Mouse (Mus musculus) 3134 (cell line): ENCODE measurements around the gene Ostf1.
A peak's percentile ranks its signal among the peaks of the same experiment; 100 is the strongest.
"Not testable (repeated sequence)": the region's sequence is repeated elsewhere in the genome, so short reads cannot be mapped to it uniquely, and the experiment has no call there.

Source experiments
- DNase-seq: peaks from one replicate; pipeline ENCODE4 v3.0.0-alpha.2; 2011; ENCODE audit warnings: low spot score; ENCODE audit not compliant: insufficient read length; ENCODE audit errors: extremely low read depth

The Ostf1 gene

DNA sequence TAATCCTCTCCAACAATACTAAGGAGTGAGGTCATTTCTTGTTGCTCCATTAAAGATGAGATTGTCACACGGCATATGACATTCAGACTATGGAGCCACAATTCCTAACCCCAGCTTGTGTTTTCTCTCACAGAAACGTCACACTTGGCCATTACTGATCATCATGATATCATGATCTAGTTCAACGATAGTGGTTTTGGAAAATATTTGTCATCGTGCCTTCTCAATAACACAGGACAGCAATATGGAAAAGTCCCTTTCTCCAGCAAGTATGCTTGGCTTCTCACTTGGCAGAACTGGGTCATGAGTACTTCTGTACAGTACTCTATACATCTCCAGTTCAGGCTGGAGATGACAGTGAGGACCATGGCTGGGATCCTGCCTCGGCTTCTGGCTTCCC is 32.0 kb downstream of the Ostf1 start:
- no peak for DNase-seq

GRCm38 (mm10) chr19:18599051-18599450 is 32.6 kb downstream of the Ostf1 start:
- peak; percentile 30 for DNase-seq

DNA sequence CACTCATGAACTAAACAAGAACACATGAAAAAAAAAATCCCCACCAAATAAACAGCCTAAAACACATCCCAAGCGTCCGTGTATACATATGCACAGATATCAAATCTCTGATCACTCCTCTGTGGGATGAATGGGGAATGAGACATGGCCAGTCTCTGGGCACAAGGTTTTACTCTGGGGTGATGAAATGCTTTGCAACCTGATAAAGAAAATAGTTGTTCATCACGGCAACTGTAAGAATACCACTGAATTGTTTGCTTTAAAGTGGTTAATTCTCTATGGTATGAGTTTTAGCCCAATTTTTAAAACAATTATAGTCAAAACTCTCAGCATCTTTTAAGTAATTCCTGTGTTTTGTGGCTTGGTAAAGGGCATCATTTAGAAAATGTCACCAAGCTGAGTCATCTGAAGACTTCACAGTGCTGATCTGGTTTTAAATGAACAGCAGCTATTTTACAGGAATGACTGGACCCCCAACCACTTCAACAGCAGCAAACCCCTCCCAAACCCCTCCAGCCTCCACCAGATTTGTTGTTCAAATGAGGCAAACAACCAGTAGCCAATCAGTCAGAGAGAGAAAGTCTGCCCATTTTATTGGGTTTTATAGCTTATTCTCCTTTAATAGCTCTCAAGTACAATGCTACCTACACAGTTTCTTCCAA is 33.2 kb downstream of the Ostf1 start:
- DNase-seq = peak; percentile 16

DNA sequence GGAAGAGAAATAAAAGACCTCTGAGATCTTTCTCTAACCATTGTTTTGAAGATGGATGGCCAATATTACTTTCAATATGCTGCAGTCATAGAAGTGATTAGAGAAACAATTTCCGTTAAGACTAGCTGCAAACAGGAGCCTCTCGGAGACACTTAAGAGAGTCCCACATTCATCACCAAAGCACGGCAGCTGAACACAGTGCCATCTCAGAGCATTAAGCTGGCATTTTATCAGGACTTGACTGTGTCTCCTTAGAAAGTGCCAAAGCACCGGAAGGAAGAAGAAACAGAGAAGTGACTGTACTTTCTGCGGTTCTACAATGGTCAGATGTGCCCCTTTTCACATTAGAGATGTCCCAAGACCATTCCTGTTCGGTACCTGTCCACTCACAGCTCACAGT is 33.9 kb downstream of the Ostf1 start:
- DNase-seq = no peak

- no peak for DNase-seq
Measured at GRCm38 (mm10) chr19:18596876-18597275, 34.7 kb downstream of the Ostf1 start.

GRCm38 (mm10) chr19:18593722-18594121 is 37.9 kb downstream of the Ostf1 start:
- DNase-seq = no peak

DNA sequence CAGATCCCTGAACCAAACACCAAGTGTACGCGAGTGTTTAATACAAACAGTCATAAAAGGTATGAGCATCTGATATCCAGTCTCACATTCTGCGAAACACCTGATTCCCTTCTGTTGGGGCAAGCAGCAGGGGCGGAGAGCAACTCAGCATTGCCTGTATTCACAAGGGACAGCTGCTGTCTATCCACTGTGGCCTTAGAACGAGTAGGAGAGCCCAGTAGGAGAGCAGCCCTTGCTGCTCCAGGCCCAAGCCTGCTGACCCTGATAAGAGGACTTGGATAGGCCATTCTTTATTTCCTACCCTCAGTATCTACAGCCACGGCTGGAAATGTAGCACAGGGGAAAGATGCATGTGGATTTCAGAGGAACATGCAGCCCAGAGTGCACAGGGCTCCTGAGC is 38.7 kb downstream of the Ostf1 start:
- no peak for DNase-seq

- DNase-seq = no peak
Measured at GRCm38 (mm10) chr19:18590942-18591354, 40.7 kb downstream of the Ostf1 start.

DNA sequence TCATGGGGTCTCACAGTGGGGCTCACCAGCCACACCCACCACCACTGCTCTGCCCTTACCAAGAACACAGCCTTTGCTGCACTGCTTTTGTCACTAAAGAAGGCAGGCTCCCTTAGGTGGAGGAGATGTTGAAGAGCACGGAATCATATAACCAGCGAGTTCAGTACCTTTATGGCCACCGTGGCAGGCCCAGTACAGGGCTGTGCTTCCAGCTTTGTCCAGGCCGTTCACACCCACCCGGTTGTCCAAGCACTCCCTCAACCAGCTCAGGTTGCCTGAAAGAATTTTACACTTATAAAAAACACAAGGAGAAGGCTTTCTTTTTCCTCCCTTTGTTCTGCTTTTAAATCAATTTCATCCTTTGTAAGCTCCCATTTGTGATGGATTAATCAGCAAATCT is 41.4 kb downstream of the Ostf1 start:
- DNase-seq = no peak

DNA sequence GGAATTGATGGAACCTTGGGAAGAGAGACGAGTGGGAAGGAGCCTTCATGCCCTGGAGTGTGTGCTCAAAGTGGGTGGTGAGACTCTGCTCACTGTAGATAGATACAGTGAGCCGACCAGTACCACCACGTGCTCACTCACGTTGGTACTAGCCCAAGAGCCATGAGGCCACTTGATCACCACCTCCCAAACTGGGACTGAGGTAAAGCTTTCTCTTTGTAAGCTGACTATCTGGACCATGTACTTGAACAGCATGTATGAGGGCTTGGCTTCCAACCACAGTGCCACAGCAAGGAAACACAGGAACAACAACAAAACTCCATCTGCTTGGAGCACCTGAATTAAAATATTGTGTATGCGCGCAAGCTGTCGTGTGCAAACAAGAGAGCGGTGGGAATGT is 42.3 kb downstream of the Ostf1 start:
- DNase-seq = no peak

GRCm38 (mm10) chr19:18588801-18589200 is 42.8 kb downstream of the Ostf1 start:
- not testable (repeated sequence) for DNase-seq

DNA sequence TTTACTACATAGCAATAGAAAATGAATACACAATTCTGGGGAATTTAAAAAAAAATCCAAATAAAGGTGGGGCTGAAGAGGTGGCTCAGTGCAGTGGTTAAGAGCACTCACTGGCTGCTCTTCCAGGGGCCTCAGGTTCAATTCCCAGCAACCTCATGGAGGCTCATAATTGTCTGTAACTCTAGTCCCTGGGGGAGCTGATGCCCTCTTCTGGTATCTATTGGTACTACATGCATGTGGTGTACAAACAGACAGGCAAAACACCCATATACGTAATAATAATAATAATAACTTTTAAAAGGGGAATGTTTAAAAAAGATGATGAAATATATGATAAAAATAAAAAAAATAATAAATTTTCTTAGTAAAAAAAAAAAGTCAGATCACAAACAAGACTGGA is 43.4 kb downstream of the Ostf1 start:
- no peak for DNase-seq

- no peak for DNase-seq
Measured at GRCm38 (mm10) chr19:18587118-18587517, 44.5 kb downstream of the Ostf1 start.

DNA sequence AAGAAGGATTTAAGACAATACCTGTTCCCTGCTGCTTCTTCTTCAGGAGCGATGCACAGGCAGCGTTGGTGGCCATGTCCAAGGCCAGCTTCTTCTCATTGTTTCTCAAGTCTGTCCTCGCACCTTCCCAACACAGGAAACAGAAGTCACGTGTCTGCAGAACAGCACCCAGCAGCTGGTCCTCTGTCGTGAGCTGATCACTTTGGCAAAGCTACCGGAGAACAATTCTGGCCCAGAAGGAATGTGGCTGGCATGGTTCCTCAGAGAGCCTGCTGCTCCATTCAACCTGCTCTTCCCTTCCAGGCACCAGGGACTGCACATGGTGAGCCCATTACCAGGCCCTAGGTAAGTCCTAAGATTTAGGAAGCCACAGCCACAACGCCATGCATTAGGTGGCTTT is 47.0 kb downstream of the Ostf1 start:
- no peak for DNase-seq

GRCm38 (mm10) chr19:18583706-18584105 is 47.9 kb downstream of the Ostf1 start:
- no peak for DNase-seq

GRCm38 (mm10) chr19:18582887-18583286 is 48.7 kb downstream of the Ostf1 start:
- no peak for DNase-seq

GRCm38 (mm10) chr19:18582226-18582625 is 49.4 kb downstream of the Ostf1 start:
- DNase-seq = no peak

GRCm38 (mm10) chr19:18581046-18581445 is 50.6 kb downstream of the Ostf1 start:
- DNase-seq = no peak

- no peak for DNase-seq
Measured at GRCm38 (mm10) chr19:18579012-18579358, 52.6 kb downstream of the Ostf1 start.

DNA sequence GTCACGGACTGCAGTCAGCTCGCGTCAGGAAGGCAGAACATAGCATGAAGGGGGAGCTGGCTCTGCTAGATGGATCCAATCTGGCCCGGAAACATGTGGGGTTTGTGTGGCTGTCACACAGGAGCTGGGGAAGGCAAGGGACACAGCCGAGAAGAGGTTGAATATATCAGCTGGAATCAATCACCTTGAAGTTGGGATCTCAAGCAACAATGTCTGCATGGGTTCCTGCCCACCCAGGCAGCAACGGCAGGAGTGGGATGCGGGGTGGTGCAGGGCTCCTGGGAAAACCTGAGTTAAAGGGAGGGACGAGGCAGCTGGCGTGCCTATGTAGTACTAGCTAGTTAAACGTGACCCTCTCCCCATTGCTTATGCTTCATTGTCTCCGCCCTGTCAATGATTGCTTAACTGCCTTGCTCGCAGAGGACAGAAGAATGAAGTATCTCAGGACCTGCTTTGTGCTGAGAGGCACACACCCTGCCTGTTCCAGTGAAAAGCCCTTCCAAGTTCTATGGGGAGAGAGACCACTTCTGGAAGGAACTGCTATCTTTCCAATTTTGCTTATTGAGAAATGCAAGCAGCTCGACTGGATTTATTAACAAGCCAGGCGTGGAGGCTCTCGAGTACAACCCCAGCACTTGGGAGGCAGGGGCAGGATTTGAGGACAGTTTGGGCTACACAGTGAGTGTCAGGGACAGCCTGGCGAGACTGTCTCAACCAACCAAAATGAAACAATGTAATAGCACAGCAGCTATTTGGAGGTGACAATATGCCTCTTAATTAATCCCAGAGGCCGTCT is 53.2 kb downstream of the Ostf1 start:
- no peak for DNase-seq

DNA sequence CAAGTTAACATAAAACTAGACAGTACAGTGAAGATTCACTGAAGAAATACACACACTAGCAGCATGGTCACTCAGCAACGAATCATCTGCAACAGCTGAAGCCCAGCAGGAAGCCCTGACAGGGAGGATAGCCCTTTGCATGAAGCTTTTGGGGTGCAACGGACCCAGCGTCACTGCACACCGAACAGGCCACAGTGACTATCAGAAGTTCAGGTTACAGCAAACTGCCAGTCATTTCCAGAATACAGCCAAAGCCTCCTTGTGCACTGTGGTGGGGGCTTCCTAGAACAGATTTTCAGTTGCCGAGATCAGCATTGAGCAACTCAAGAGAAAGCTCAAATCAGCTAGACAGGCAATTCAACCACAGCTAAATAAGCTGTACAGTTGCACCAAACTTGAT is 54.3 kb downstream of the Ostf1 start:
- no peak for DNase-seq

GRCm38 (mm10) chr19:18575891-18576290 is 55.7 kb downstream of the Ostf1 start:
- DNase-seq = no peak
